In genomic region chr5:125274182-125274581, GRCm38 (mm10) we compare ENCODE assay signal across 9 mouse cellular contexts.
DNase-seq lines count a peak whose midpoint lies in the region; ATAC-seq and TF ChIP-seq lines count a peak whose summit lies in the region.
"Had no signal": no experiment of that assay in that cellular context is flagged by ENCODE, and none has a peak within 500 bp of the region (broad histone marks: within the 10 kb centered on the region; RNA-seq: fewer than 3 reads in every experiment).

No protein-coding gene starts in this region.

- TF ChIP-seq EP300 in liver, embryonic 14.5 days (IDR thresholded peaks at IDR 0.05; ENCODE audit: low read depth) = no peak

- no peaks in the 10 kb centered on the region for H3K27me3 ChIP-seq in forebrain, embryonic 12.5 days
- no peaks in the 10 kb centered on the region for H3K27me3 ChIP-seq in forebrain, embryonic 14.5 days (replicated peaks; ENCODE audit: control insufficient read depth, insufficient read depth, low read length)
- H3K27me3 ChIP-seq in heart, embryonic 15.5 days = no peaks in the 10 kb centered on the region
- H3K27me3 ChIP-seq in embryonic facial prominence, embryonic 13.5 days = no peaks in the 10 kb centered on the region
- H3K27me3 ChIP-seq in liver, embryonic 14.5 days (ENCODE audit: control insufficient read depth, insufficient read depth, low read length) = no peaks in the 10 kb centered on the region
- no peaks in the 10 kb centered on the region for H3K27me3 ChIP-seq in hindbrain, embryonic 14.5 days (ENCODE audit: control insufficient read depth, insufficient read depth, low read length)
- H3K27me3 ChIP-seq: hindbrain, embryonic 13.5 days had no signal

- TF ChIP-seq CTCF in liver, embryonic 14.5 days (IDR thresholded peaks at IDR 0.05; ENCODE audit: low read depth) = no peak

- no peak overlapping the region for H3K4me2 ChIP-seq in forebrain, embryonic 12.5 days
- H3K4me2 ChIP-seq in forebrain, embryonic 14.5 days (ENCODE audit: low read length) = no peak overlapping the region
- H3K4me2 ChIP-seq in heart, embryonic 15.5 days = peak overlapping the region; percentile 46
- H3K4me2 ChIP-seq in embryonic facial prominence, embryonic 13.5 days = peak overlapping the region; percentile 33; the same call in 1 of the 2 replicates
- H3K4me2 ChIP-seq in liver, embryonic 14.5 days (ENCODE audit: low read depth) = peak overlapping the region; percentile 36
- no peak overlapping the region for H3K4me2 ChIP-seq in hindbrain, embryonic 14.5 days (replicated peaks)
- H3K4me2 ChIP-seq: hindbrain, embryonic 13.5 days had no signal

- peaks cover 19% of the 10 kb centered on the region for H3K4me1 ChIP-seq in forebrain, embryonic 12.5 days
- H3K4me1 ChIP-seq in forebrain, embryonic 14.5 days (ENCODE audit: control insufficient read depth, insufficient read depth, low read length) = peaks cover 3% of the 10 kb centered on the region; the same call in 1 of the 2 replicates
- H3K4me1 ChIP-seq in heart, embryonic 15.5 days (replicated peaks) = peaks cover 29% of the 10 kb centered on the region
- H3K4me1 ChIP-seq in embryonic facial prominence, embryonic 13.5 days = peaks cover 24% of the 10 kb centered on the region
- H3K4me1 ChIP-seq in liver, embryonic 14.5 days (replicated peaks; ENCODE audit: control insufficient read depth in 2 of 2, insufficient read depth in 2 of 2, low read length in 1 of 2) = peaks cover 0 to 7% of the 10 kb centered on the region in 2 experiments; a peak in 2 of 4 replicates
- H3K4me1 ChIP-seq in hindbrain, embryonic 14.5 days (replicated peaks; ENCODE audit: control insufficient read depth, insufficient read depth, low read length) = peaks cover 11% of the 10 kb centered on the region; the same call in 1 of the 2 replicates

- no peak for DNase-seq in forebrain, embryonic 14.5 days (ENCODE audit: low spot score)
- no peak for DNase-seq in heart, adult 8-10 months (ENCODE audit: low spot score)
- DNase-seq in liver, embryonic 14.5 days (ENCODE audit: low read depth in 3 of 3, low spot score in 3 of 3) = no peak
- DNase-seq in hindbrain, embryonic 14.5 days (ENCODE audit: low spot score) = no peak
- DNase-seq in right cerebral cortex, adult 2 months (ENCODE audit: low spot score in 2 of 2) = no peak

- no peaks in the 10 kb centered on the region for H3K9me3 ChIP-seq in forebrain, embryonic 12.5 days
- H3K9me3 ChIP-seq in forebrain, embryonic 14.5 days (replicated peaks; ENCODE audit: control insufficient read depth, low read length) = no peaks in the 10 kb centered on the region
- H3K9me3 ChIP-seq in heart, embryonic 15.5 days (replicated peaks) = no peaks in the 10 kb centered on the region
- H3K9me3 ChIP-seq in embryonic facial prominence, embryonic 13.5 days = no peaks in the 10 kb centered on the region
- H3K9me3 ChIP-seq in liver, embryonic 14.5 days (ENCODE audit: control insufficient read depth, low read length) = no peaks in the 10 kb centered on the region
- no peaks in the 10 kb centered on the region for H3K9me3 ChIP-seq in hindbrain, embryonic 14.5 days (ENCODE audit: control insufficient read depth, low read length)
- H3K9me3 ChIP-seq: hindbrain, embryonic 13.5 days had no signal

- no peaks in the 10 kb centered on the region; the same call in 1 of the 2 replicates for H3K36me3 ChIP-seq in forebrain, embryonic 12.5 days (replicated peaks)
- H3K36me3 ChIP-seq in forebrain, embryonic 14.5 days (ENCODE audit: control insufficient read depth, insufficient read depth, low read length) = no peaks in the 10 kb centered on the region
- no peaks in the 10 kb centered on the region for H3K36me3 ChIP-seq in heart, embryonic 15.5 days
- peaks cover 13% of the 10 kb centered on the region for H3K36me3 ChIP-seq in embryonic facial prominence, embryonic 13.5 days
- H3K36me3 ChIP-seq in liver, embryonic 14.5 days (replicated peaks; ENCODE audit: control insufficient read depth, insufficient read depth, low read depth) = 0 out of 2 replicates have a peak, but pooled peaks cover 4% of the 10 kb centered on the region
- no peaks in the 10 kb centered on the region for H3K36me3 ChIP-seq in hindbrain, embryonic 14.5 days (replicated peaks; ENCODE audit: control insufficient read depth, insufficient read depth)
- H3K36me3 ChIP-seq: hindbrain, embryonic 13.5 days had no signal

- no peak for ATAC-seq in forebrain, embryonic 12.5 days (ENCODE audit: low FRiP score)
- no peak for ATAC-seq in forebrain, embryonic 14.5 days
- no peak for ATAC-seq in heart, embryonic 15.5 days (replicated peaks; ENCODE audit: insufficient number of reproducible peaks, insufficient read depth, low FRiP score, low read depth)
- no peak for ATAC-seq in embryonic facial prominence, embryonic 13.5 days (ENCODE audit: insufficient number of reproducible peaks, insufficient read depth, low FRiP score, low TSS enrichment, low read depth)
- no peak for ATAC-seq in liver, embryonic 14.5 days (ENCODE audit: insufficient read depth)
- ATAC-seq in hindbrain, embryonic 14.5 days (ENCODE audit: low FRiP score) = no peak

- 83% methylated on average over 2 of the region's 2 CpGs for WGBS in forebrain, embryonic 12.5 days
- WGBS in forebrain, embryonic 14.5 days = 90% methylated on average over 2 of the region's 2 CpGs
- 53% methylated on average over 2 of the region's 2 CpGs for WGBS in heart, embryonic 15.5 days
- WGBS in embryonic facial prominence, embryonic 13.5 days = 78% methylated on average over 2 of the region's 2 CpGs
- WGBS in liver, embryonic 14.5 days (ENCODE audit: insufficient replicate concordance) = 68% methylated on average over 2 of the region's 2 CpGs
- WGBS in hindbrain, embryonic 14.5 days = 66% methylated on average over 2 of the region's 2 CpGs

- peak overlapping the region; percentile 56; the same call in 1 of the 2 replicates for H3K27ac ChIP-seq in forebrain, embryonic 12.5 days
- H3K27ac ChIP-seq in forebrain, embryonic 14.5 days (ENCODE audit: low read depth, low read length) = no peak overlapping the region
- H3K27ac ChIP-seq in heart, embryonic 15.5 days = peak overlapping the region; percentile 86
- peak overlapping the region; percentile 64; the same call in 1 of the 2 replicates for H3K27ac ChIP-seq in embryonic facial prominence, embryonic 13.5 days
- no peak overlapping the region for H3K27ac ChIP-seq in liver, embryonic 14.5 days
- no peak overlapping the region for H3K27ac ChIP-seq in hindbrain, embryonic 14.5 days
- H3K27ac ChIP-seq: hindbrain, embryonic 13.5 days had no signal

- H3K4me3 ChIP-seq in forebrain, embryonic 12.5 days (replicated peaks) = no peak overlapping the region
- H3K4me3 ChIP-seq in forebrain, embryonic 14.5 days (ENCODE audit: low read depth, low read length) = no peak overlapping the region
- H3K4me3 ChIP-seq in heart, embryonic 15.5 days = 0 out of 2 replicates have a peak overlapping the region, but pooled peaks have one; percentile 13
- no peak overlapping the region for H3K4me3 ChIP-seq in embryonic facial prominence, embryonic 13.5 days
- no peak overlapping the region for H3K4me3 ChIP-seq in liver, embryonic 14.5 days (ENCODE audit: insufficient read depth in 1 of 2, low read depth in 2 of 2, low read length in 2 of 2)
- H3K4me3 ChIP-seq in hindbrain, embryonic 14.5 days (replicated peaks; ENCODE audit: low read length) = no peak overlapping the region
- H3K4me3 ChIP-seq: hindbrain, embryonic 13.5 days had no signal

- no peak overlapping the region for H3K9ac ChIP-seq in forebrain, embryonic 12.5 days
- no peak overlapping the region; the same call in 1 of the 2 replicates for H3K9ac ChIP-seq in forebrain, embryonic 14.5 days (ENCODE audit: low read length)
- H3K9ac ChIP-seq in heart, embryonic 15.5 days = no peak overlapping the region
- no peak overlapping the region for H3K9ac ChIP-seq in embryonic facial prominence, embryonic 13.5 days
- no peak overlapping the region for H3K9ac ChIP-seq in liver, embryonic 14.5 days (replicated peaks)
- no peak overlapping the region for H3K9ac ChIP-seq in hindbrain, embryonic 14.5 days

Comparison
In these comparisons a context has a peak if more than half of its experiments do, and no peak if none do; other contexts are left out.
1. H3K27ac ChIP-seq: peak in forebrain, embryonic 12.5 days (single experiment), heart, embryonic 15.5 days (single experiment) and embryonic facial prominence, embryonic 13.5 days (single experiment); none in forebrain, embryonic 14.5 days (single experiment), liver, embryonic 14.5 days (single experiment) and hindbrain, embryonic 14.5 days (single experiment).
2. H3K4me2 ChIP-seq: peak in heart, embryonic 15.5 days (single experiment), embryonic facial prominence, embryonic 13.5 days (single experiment) and liver, embryonic 14.5 days (single experiment); none in forebrain, embryonic 12.5 days (single experiment), forebrain, embryonic 14.5 days (single experiment) and hindbrain, embryonic 14.5 days (single experiment).